Mouse (Mus musculus): Measurements from ENCODE around the gene Fggy. TPM values are rescaled to one million over a fixed set of nuclear protein-coding genes. Genes with fewer than 3 reads are reported as not detected.

Fggy gene
- total RNA-seq, 2 experiments from 2014 or later: 18.3 to 22.1 TPM

- DNase-seq (ENCODE audit: low spot score in 2 of 2): no peak
Observed at GRCm38 (mm10) chr4:95772663-95773062, 215.4 kb downstream of the Fggy start.

GRCm38 (mm10) chr4:95775574-95775973, 218.3 kb downstream of the Fggy start:
- DNase-seq (ENCODE audit: low spot score in 2 of 2): no peak

- no peak for DNase-seq (ENCODE audit: low spot score in 2 of 2)
Observed at GRCm38 (mm10) chr4:95777839-95778238, 220.5 kb downstream of the Fggy start.

- no peak for DNase-seq (ENCODE audit: low spot score in 2 of 2)
Observed at GRCm38 (mm10) chr4:95778528-95778927, 221.2 kb downstream of the Fggy start.

GRCm38 (mm10) chr4:95784146-95784895, 227.0 kb downstream of the Fggy start:
- no peak for DNase-seq (ENCODE audit: low spot score in 2 of 2)

GRCm38 (mm10) chr4:95787609-95788008, 230.3 kb downstream of the Fggy start:
- no peak for DNase-seq (ENCODE audit: low spot score in 2 of 2)

GRCm38 (mm10) chr4:95788867-95789266, 231.6 kb downstream of the Fggy start:
- no peak for DNase-seq (ENCODE audit: low spot score in 2 of 2)

- no peak for DNase-seq (ENCODE audit: low spot score in 2 of 2)
Observed at GRCm38 (mm10) chr4:95791913-95792475, 234.7 kb downstream of the Fggy start.

- no peak for DNase-seq (ENCODE audit: low spot score in 2 of 2)
Observed at GRCm38 (mm10) chr4:95793647-95794328, 236.5 kb downstream of the Fggy start.

GRCm38 (mm10) chr4:95794651-95795050, 237.3 kb downstream of the Fggy start:
- no peak for DNase-seq (ENCODE audit: low spot score in 2 of 2)

- DNase-seq (ENCODE audit: low spot score in 2 of 2): no peak
Observed at GRCm38 (mm10) chr4:95795283-95795682, 238.0 kb downstream of the Fggy start.

GRCm38 (mm10) chr4:95819650-95820049, 262.3 kb downstream of the Fggy start:
- no peak for DNase-seq (ENCODE audit: low spot score in 2 of 2)

- no peak for DNase-seq (ENCODE audit: low spot score in 2 of 2)
Observed at GRCm38 (mm10) chr4:95821906-95822579, 264.7 kb downstream of the Fggy start.

GRCm38 (mm10) chr4:95828164-95828563, 270.9 kb downstream of the Fggy start:
- DNase-seq (ENCODE audit: low spot score in 2 of 2): no peak

- DNase-seq (ENCODE audit: low spot score in 2 of 2): no peak
Observed at GRCm38 (mm10) chr4:95830320-95830719, 273.0 kb downstream of the Fggy start.

- DNase-seq (ENCODE audit: low spot score in 2 of 2): no peak
Observed at GRCm38 (mm10) chr4:95839860-95840259, 282.6 kb downstream of the Fggy start.

- no peak for DNase-seq (ENCODE audit: low spot score in 2 of 2)
Observed at GRCm38 (mm10) chr4:95840389-95841053, 283.2 kb downstream of the Fggy start.

- DNase-seq (ENCODE audit: low spot score in 2 of 2): no peak
Observed at GRCm38 (mm10) chr4:95845981-95846617, 288.8 kb downstream of the Fggy start.

- no peak for DNase-seq (ENCODE audit: low spot score in 2 of 2)
Observed at GRCm38 (mm10) chr4:95847219-95847618, 289.9 kb downstream of the Fggy start.

- no peak for DNase-seq (ENCODE audit: low spot score in 2 of 2)
Observed at GRCm38 (mm10) chr4:95847664-95848063, 290.4 kb downstream of the Fggy start.

- DNase-seq (ENCODE audit: low spot score in 2 of 2): no peak
Observed at GRCm38 (mm10) chr4:95849497-95849896, 292.2 kb downstream of the Fggy start.
